Mouse (Mus musculus) layer of hippocampus, adult 8-10 months (tissue): Measurements from ENCODE around the gene Gcnt3. TPM values are rescaled to one million over a fixed set of nuclear protein-coding genes. Genes with fewer than 3 reads are reported as not detected.
A peak's percentile ranks its signal among the peaks of the same experiment; 100 is the strongest.

Experiments
- DNase-seq, 2 experiments: peaks; one replicate each; pipeline ENCODE4 v3.0.0; 2022; ENCODE audit warnings: low spot score in 2 of 2
- total RNA-seq, 4 experiments: library from RNA; stranded (reverse); gene quantifications; 2 replicates each; pipeline ENCODE4 v1.2.4; 2022

The Gcnt3 gene
- total RNA-seq, 4 experiments from 2014 or later: not detected

DNA sequence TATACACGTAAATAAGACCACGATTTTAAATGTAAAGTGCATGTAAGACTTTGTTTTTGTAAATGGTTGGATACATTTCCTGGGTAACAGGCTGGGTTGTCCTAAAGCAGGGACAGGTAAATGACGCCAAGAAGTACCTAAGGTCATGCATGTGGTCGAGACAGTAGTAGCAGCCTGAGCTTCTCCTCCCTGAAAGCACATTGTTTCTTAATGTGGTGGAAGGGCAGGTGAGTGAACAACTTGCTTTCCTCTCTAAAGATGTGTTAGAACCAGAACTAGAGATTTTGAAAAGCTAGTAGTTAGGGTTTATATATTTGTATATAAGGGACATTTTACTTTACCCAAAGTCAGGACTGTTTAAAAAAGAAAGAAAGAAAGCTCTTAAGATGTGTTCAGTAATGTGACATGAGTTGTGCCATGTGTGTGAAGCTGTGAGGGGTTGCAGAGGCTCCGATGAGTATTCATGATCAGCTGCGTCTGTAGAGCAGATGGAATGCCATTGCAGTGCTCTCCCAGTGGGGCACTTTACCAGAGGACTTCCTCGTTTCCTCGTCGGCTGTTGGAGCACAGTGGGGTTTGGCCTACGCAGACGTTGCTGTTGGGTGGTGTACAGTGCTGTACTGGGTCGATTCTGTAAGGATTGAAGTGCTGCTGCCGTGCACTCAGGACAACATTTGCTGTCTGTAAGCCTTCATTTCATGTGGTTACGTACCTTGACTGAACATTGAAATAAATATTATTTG lies 30.2 kb downstream of the Gcnt3 start:
- DNase-seq: peak; percentile 18 to 37

DNA sequence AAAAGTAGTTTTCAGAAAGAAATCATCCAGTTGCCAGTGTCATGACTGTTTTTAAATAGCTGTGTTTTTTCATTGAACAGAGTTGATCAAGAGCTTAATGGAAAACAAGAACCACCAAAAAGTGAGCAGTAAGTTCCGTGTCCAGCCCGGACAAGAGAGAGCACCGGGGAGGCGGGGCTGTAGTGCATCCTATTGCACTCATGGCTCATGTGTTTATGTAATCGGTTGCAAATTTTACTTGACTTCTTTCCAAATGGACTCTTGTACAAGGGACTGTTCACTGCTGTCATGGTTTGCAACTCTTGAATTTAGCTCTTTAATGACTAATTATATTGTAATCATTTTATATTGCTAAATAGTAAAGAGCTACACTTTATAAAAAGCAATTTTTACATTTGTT lies 30.9 kb downstream of the Gcnt3 start:
- no peak for DNase-seq

DNA sequence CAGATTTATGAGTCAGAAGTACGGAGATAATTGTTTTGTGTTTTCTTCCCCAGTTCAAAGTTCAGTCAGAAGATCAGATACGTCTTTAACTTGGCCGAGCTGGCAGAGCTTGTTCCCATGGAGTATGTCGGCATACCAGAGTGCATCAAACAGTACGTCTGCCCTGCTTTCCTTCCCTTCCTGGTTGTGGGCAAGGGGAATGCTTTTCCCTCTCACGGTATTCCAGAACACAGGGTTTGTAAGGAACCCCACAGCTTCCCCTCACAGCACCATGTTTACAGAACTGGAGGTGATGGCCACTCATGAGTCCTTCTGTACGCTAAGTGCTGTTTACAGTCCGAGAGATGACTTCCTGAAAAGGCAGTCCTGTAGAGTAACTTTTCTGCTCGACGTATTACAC lies 34.4 kb downstream of the Gcnt3 start:
- no peak for DNase-seq

DNA sequence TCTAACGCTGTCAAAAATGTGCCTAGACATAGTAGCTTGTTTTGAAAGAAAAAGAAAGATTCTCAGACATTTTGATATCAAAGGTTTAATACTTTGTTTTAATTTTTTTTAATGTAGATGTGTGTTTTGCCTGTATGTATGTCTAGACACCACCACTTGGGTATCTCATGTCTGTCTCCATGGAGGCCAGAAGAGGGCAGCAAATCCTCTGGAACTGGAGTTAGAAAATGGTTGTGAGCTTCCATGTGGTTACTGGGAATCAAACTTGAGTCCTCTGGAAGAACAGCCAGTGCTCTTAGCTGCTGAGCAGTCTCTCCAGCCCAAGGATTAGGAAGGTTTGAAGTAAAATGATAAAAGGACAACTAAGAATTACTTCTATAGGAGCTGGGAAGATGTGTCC lies 38.6 kb downstream of the Gcnt3 start:
- no peak for DNase-seq

DNA sequence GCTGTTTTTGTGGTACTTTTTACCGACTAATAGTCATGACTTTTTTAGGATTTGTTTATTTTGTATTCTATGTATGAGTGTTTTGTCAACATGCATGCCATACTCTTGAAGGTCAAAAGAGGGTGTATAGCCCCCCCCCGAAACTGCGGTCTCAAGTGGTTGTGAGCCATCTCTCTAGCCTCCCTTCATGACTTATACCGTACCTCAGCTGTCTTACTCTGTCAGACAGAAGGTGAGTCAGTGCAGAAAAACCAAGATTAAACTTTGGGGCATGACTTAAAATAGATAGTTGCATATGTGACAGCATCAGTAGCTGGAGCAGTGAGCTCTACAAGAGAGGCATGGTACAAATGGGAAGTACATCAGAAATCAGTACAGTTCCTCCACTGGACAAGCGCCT lies 43.3 kb downstream of the Gcnt3 start:
- DNase-seq: no peak

DNA sequence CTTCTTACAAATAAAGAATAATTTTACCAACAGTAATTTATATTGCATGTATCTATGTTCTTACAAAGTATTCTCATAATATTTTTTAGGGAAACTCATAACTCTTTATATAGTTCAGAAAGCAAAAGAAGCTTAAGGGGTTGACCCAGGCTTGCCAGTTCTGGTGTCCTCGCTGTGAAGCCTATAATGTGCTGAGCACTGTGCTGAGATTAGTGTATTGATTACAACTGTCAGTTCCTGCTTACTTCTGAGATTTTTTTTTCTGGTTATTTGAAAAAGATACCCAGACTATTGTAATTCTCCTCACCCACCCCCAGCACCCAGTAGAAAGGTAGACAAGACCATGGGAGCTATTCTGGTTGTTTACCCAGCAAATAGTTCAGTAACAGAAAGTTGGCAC lies 44.4 kb downstream of the Gcnt3 start:
- DNase-seq: no peak

DNA sequence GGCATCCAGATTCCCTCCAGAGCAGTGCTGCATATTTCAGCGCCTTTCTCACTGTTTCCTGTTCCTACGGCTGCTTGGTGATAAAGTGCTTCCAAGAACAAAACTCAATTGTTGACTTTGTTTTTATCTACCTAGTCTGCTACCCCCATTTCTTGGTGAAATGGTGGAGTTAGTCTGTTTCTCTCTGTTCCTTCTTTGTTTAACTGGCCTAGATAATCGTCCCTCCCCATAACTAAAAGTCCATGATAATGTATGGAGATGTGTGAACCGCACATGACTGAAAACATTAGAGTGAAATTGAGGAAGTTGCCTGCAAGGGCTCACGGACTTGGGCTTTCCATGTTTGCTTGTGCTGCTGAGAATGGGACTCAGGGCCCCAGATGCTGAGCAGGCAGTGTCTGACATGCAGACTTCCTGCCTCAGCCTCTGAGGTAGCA lies 45.0 kb downstream of the Gcnt3 start:
- no peak for DNase-seq

DNA sequence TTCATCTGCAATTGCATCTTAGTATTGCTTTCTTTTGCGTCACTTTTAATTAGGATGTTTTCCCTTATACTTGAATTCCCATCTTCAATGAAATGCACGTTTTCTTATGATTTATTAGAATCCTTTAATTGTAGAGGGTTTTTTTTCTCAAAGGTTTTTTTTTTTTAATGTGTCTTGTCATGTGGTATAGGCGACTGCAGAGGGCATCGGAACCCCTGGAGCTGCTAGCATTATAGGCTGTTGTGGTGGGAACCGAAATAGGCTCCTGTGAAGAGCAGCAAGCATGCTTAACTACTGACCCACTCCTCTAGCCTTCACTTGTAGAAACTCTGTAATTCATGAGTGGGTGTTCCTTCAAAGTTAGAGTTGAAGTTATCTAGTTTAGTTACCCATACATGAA lies 47.5 kb downstream of the Gcnt3 start:
- no peak for DNase-seq

DNA sequence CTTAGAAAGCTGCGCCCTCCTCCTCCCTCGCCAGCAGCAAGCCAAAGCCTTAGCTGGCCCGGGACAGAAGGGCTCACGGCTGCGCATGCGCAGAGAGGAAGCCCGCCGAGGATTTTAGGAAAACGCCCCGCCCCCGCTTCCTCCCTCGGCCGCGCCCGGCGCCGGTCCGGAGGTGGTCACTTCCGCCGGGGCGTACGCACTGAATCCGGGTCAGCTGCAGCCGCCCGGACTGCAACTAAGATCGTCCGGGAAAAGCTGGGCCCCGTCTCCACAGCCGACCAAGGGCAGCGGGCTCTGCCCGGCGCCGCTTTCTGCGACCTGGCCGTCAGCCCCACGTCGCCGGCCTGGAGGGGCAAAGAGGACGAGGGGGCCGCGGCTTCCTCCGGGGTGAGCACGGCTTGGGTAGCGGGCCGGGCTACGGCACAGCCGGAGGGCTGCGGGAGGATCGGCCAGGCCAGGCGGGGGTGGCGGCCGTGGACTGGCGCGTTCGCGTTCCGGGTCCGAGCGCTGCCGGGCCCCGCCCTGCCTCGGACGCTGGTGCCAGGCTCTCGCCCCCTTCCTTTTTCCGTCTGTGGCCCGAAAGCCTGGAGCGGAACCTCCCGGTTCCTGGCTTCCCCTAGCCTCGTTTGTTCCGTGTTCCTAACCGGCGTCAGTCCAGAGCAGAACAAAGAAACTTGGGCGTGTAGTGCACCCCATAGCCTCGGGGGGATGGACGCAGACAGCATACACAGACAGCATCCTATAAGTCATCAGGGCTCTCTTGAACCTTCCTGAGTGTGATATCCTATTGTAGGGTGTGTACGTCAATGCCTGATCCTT lies 48.4 kb downstream of the Gcnt3 start, which contains the start of gene Bnip2:
Bnip2 (plus strand) TSS at position 164 of the 819 bp plus-strand sequence.
- peak; percentile 87 to 93 for DNase-seq

DNA sequence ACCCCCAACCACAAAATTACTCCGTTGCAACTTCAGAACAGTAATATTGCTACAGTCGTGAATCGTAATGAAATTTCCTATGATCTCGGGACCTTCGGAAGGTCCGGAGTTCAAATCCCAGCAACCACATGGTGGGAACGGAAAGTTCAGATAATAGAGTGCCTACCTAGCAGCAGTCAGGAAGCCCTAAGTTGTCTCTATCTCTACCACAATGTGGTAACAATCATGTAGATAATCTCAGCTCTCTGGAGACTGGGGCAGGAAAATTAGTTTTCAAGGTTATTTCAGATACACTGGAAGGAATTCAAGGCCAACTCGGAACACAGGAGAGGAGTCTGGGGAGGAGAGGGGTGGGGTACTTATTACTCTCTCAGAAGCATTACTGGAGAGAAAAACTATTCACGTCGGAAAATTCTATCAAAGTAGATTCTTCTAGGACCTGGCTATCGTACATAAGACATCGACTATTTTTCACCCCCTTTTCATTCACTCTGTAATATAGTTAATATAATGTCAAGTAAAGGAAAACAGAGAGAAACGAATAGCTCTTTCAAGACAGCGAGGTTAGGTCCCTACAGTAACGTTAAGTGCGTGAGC lies 49.1 kb downstream of the Gcnt3 start:
- no peak for DNase-seq

DNA sequence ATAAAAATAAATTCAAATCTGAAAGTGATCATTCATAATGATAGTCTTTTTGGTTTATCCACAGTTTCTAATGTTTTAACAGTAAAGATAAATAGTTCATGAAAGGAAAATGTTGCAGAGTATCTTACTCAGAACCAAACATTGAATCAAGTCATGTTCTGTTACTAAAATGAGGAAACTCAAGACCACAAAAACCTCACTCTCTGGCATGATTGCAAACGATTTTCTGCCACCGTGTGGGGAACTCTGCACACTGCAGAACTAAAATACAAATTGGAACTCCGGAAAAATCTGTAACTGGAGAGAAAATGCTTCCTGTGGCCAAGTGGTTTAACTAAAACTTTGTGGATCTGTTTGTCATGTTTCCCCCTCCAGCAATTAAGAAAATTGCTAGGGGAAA lies 50.3 kb downstream of the Gcnt3 start:
- DNase-seq: peak; percentile 24 to 65

DNA sequence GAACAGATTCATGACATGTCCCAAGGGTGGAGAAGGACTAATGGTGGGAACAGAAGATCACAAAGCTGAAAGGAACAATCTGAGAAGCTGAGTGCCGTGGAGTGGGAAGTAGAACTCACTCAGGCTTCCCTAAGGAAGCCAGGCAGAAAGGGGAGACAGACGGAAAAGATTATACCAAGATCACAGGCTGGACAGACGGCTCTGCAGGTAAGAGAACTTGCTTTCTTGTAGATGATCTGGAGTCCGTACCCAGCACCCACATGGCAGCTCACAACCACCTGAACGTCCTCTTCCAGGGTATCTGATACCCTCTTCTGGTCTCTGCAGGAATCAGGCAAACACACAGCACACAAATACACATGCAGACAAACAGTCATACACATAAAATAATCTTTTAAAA lies 51.3 kb downstream of the Gcnt3 start:
- DNase-seq: no peak

DNA sequence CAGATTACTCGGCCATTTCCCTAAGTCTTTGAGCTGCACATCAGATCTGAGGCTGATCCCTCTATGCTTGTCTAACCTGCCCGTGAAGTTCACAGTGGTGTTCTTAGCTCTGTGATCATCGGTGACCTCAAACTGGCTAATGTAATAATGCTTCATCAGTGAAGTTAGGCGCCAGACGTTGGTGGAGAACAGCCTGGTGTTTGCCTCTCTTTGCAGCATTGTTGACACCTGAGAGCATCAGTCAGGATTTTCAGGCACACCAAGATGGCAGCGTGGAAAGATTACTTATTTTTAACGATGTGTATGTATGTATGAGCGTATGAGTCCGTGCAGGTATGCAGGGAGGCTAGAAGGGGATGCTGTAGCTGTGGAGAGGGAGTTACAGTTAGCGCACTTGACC lies 51.8 kb downstream of the Gcnt3 start:
- no peak for DNase-seq

DNA sequence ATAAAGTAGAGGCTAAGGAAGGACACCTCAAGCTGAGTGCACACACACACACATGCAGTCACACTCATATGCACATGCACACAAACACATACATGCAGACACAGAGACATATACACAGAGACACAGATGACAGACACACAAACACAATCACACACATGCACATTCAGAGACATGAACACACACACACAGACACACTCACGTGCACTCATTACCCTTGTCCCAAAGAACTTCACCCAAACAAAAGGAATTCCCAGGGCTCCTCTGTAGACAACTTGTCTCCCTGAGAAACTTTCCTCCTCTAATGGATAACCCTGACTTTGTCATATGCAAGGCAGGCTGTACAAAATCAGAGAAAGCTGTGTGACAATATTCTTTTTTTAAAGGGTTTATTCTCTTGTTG lies 52.4 kb downstream of the Gcnt3 start:
- DNase-seq: no peak

Other genes with a start within 250 kb of the Gcnt3 start
- gene Bnip2, start 48.6 kb downstream of the Gcnt3 start, total RNA-seq: 10 to 100 TPM; 35.7 to 50.2 (median 43.4) TPM
- 10 to 100 TPM; 52.8 to 59.9 (median 54.6) TPM for gene Gtf2a2, start 25.5 kb downstream of the Gcnt3 start, total RNA-seq
- gene Fam81a, start 104.5 kb upstream of the Gcnt3 start, total RNA-seq: 100 to 1,000 TPM in 1 of 4 experiments, 10 to 100 TPM in 3; 91.7 to 101 (median 94.0) TPM
- gene Myo1e, start 169.3 kb upstream of the Gcnt3 start, total RNA-seq: 10 to 100 TPM in 3 of 4 experiments, 1 to 10 TPM in 1; 8.6 to 30.0 (median 18.7) TPM